Mouse (Mus musculus) c-Kit-positive CD71-positive TER-119-positive erythroid progenitor cells, embryonic 14.5 days (primary cell): ENCODE results near the gene Cyp39a1.

Experiments used
- DNase-seq: peaks from one replicate; pipeline ENCODE4 v3.0.0-alpha.2; 2013; ENCODE audit warnings: low spot score

Cyp39a1 gene

GRCm38 (mm10) chr17:43788222-43788621 lies 121.0 kb downstream of the Cyp39a1 start:
- no peak for DNase-seq

DNA sequence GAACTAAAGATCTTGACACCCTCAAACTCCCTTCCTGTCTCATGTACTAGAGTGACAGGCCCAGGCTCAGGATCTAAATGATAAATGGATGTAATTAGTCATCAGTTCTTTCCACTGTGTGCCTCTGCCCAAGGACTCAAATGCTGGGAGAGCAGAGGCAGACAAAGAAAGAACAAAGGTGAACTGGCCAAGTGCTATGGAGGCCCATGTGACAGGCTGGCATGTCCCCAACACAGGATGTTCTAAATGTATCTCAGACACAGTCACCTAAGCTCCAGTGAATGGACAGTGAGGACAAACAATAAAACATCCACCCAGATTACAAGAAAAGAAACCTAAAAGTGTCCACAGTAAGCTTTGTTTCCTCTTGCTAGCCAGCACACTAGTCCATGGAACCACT lies 122.2 kb downstream of the Cyp39a1 start:
- no peak for DNase-seq

DNA sequence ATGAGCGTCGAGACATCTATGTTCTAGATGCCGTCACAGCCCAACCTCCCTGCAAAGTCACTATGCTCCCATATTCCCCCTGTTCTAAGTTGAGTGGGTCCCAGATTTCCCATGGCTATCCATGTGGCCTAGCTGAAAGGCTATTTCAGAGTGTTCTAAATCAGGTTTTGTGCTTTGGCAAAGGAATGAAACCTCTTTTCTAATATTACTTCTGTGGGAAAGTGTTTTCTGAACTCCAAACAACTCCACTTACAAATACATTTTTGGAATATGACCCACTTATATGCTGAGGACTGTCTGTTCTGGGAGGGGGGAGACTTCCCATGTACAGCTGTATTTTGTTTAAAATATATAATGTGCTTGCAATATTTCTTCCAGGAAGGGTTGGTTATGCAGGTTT lies 124.5 kb downstream of the Cyp39a1 start:
- no peak for DNase-seq

DNA sequence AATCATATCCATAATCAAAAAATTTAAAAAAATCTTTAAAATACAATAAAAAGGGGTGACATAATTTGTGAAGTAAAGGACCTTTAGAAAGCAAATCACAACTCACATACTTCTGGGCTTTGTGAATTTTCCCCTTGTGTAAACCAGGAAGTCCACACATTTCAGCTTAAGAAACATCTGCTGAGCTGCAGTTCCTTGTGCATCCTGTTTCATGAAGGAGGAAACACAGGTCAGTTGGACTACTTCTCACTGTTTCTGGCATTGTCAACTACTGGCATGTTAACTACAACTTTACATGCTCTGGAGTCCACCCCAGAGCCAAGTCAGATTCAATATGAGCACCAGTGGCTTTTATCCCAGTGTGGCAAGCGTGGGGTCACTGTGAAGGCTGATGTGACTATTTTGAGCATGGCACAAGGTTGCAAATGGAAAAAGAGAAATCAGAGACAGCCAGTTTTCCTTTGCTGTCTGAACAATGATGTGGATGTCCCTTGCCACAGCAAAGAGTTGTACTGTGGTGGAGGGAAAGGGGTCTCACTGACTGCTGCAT lies 127.6 kb downstream of the Cyp39a1 start:
- DNase-seq = no peak
